Mouse (Mus musculus): ENCODE measurements around the gene Alkbh4.

Alkbh4 gene

GRCm38 (mm10) chr5:136169626-136170511, 33.9 kb downstream of the Alkbh4 start:
- TF ChIP-seq GATA4 (IDR thresholded peaks at IDR 0.05; ENCODE audit: insufficient replicate concordance, low read length) = no peak

- TF ChIP-seq GATA4 (IDR thresholded peaks at IDR 0.05; ENCODE audit: insufficient replicate concordance, low read length) = no peak
Measured at GRCm38 (mm10) chr5:136170512-136171362, 34.8 kb downstream of the Alkbh4 start, which contains the start of gene Orai2. Gene Orai2, minus strand, starts transcription at chr5:136170713.

- no peak for TF ChIP-seq GATA4 (IDR thresholded peaks at IDR 0.05; ENCODE audit: insufficient replicate concordance, low read length)
Measured at GRCm38 (mm10) chr5:136171363-136172341, 35.7 kb downstream of the Alkbh4 start.

GRCm38 (mm10) chr5:136172939-136173338, 37.0 kb downstream of the Alkbh4 start:
- TF ChIP-seq GATA4 (IDR thresholded peaks at IDR 0.05; ENCODE audit: insufficient replicate concordance, low read length) = no peak

- no peak for TF ChIP-seq GATA4 (IDR thresholded peaks at IDR 0.05; ENCODE audit: insufficient replicate concordance, low read length)
Measured at GRCm38 (mm10) chr5:136173606-136174463, 37.9 kb downstream of the Alkbh4 start.

- TF ChIP-seq GATA4 (IDR thresholded peaks at IDR 0.05; ENCODE audit: insufficient replicate concordance, low read length) = no peak
Measured at GRCm38 (mm10) chr5:136179594-136179993, 43.6 kb downstream of the Alkbh4 start.

- no peak for TF ChIP-seq GATA4 (IDR thresholded peaks at IDR 0.05; ENCODE audit: insufficient replicate concordance, low read length)
Measured at GRCm38 (mm10) chr5:136181197-136181596, 45.3 kb downstream of the Alkbh4 start.

GRCm38 (mm10) chr5:136182049-136182448, 46.1 kb downstream of the Alkbh4 start:
- TF ChIP-seq GATA4 (IDR thresholded peaks at IDR 0.05; ENCODE audit: insufficient replicate concordance, low read length) = no peak

GRCm38 (mm10) chr5:136182830-136183229, 46.9 kb downstream of the Alkbh4 start:
- TF ChIP-seq GATA4 (IDR thresholded peaks at IDR 0.05; ENCODE audit: insufficient replicate concordance, low read length) = no peak

GRCm38 (mm10) chr5:136183766-136184165, 47.8 kb downstream of the Alkbh4 start:
- no peak for TF ChIP-seq GATA4 (IDR thresholded peaks at IDR 0.05; ENCODE audit: insufficient replicate concordance, low read length)

GRCm38 (mm10) chr5:136186723-136187122, 50.8 kb downstream of the Alkbh4 start:
- no peak for TF ChIP-seq GATA4 (IDR thresholded peaks at IDR 0.05; ENCODE audit: insufficient replicate concordance, low read length)
